In the genomic region with DNA sequence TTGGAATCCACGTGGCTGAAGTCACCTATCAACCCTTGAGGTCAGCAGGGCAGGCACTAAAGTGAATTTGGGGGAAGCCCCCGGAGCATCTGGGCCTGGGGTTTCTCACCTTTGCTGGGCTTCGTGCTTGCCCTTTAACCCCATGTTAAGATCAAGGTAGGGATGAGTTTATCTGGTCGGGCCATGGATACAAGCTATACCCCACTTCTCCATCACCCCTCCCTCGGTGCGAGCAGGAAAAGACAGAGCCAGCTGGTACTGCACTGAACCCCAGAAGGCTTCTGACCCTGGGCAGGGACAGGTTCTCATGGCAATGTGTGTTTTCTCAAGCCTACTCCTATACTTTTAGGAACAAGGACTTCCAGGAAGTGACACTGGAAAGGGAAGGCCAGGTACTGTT, we compare ENCODE assay signal across 24 mouse cellular contexts. TPM values are rescaled to one million over a fixed set of nuclear protein-coding genes. Genes with fewer than 3 reads are reported as not detected.
"Had no signal": no experiment of that assay in that cellular context is flagged by ENCODE, and none has a peak within 500 bp of the region (broad histone marks: within the 10 kb centered on the region; RNA-seq: fewer than 3 reads in every experiment).

No protein-coding gene starts in this region.

- H3K4me3 ChIP-seq: lung, embryonic 15.5 days; megakaryocyte, embryonic 14.5 days; neural tube, embryonic 12.5 days; stomach, embryonic 15.5 days had no signal

- H3K9me3 ChIP-seq: lung, embryonic 15.5 days; megakaryocyte, embryonic 14.5 days; neural tube, embryonic 12.5 days; stomach, embryonic 15.5 days had no signal

- DNase-seq: liver, postnatal 0 days; lung, adult 2 months; lung, postnatal 14 days; lung, postnatal 36 days; midbrain, embryonic 14.5 days; right cerebral cortex, postnatal 14 days; thymus, adult 2 months; thymus, postnatal 25 days; thymus, postnatal 4 days had no signal

- H3K27me3 ChIP-seq: lung, embryonic 15.5 days; megakaryocyte, embryonic 14.5 days; neural tube, embryonic 12.5 days; stomach, embryonic 15.5 days had no signal

- H3K4me2 ChIP-seq: lung, embryonic 15.5 days; midbrain, embryonic 11.5 days; neural tube, embryonic 12.5 days; stomach, embryonic 15.5 days had no signal

- H3K27ac ChIP-seq: lung, embryonic 15.5 days; macrophage; neural tube, embryonic 12.5 days; stomach, embryonic 15.5 days; stomach, postnatal 0 days had no signal

- H3K9ac ChIP-seq: liver, postnatal 0 days; lung, embryonic 15.5 days; neural tube, embryonic 12.5 days; stomach, embryonic 15.5 days had no signal

- ATAC-seq: liver, postnatal 0 days; lung, postnatal 0 days had no signal

RNA-seq across cellular contexts. Expression of gene Ccdc78, which starts 5.0 kb away (rescaled TPM):
- total RNA-seq: monocyte, adult 5-6 weeks; neutrophil, adult 5-6 weeks had no signal
- polyA plus RNA-seq: liver, postnatal 0 days; macrophage; spleen, adult 2 months had no signal

RNA-seq across cellular contexts. Expression of gene AC134908.4, which starts 14.1 kb away (rescaled TPM):
- total RNA-seq: megakaryocyte progenitor cell, adult 5-6 weeks; midbrain, postnatal 0 days; monocyte, adult 5-6 weeks; neutrophil, adult 5-6 weeks had no signal
- polyA plus RNA-seq: liver, postnatal 0 days; lung, postnatal 0 days; macrophage; midbrain, embryonic 11.5 days; midbrain, embryonic 14.5 days; stomach, embryonic 15.5 days; testis, adult 2 months; urinary bladder, adult 2 months had no signal
